Mouse (Mus musculus) R1 (cell line): ENCODE measurements around the gene Gm10277.

Source experiments
- DNase-seq: peaks from one replicate; pipeline ENCODE4 v3.0.0-alpha.2; 2018; ENCODE audit warnings: low read depth, low spot score

Gm10277 gene

GRCm38 (mm10) chr11:77800491-77800868 lies 12.9 kb upstream of the Gm10277 start:
- DNase-seq, result no peak

- no peak for DNase-seq
Measured at GRCm38 (mm10) chr11:77795216-77795615, 7.7 kb upstream of the Gm10277 start.

GRCm38 (mm10) chr11:77793238-77793930 lies 5.8 kb upstream of the Gm10277 start:
- DNase-seq, result peak; percentile 95

- no peak for DNase-seq
Measured at GRCm38 (mm10) chr11:77792566-77792909, 5.0 kb upstream of the Gm10277 start.

- no peak for DNase-seq
Measured at GRCm38 (mm10) chr11:77791752-77792565, 4.4 kb upstream of the Gm10277 start.

- no peak for DNase-seq
Measured at GRCm38 (mm10) chr11:77791241-77791727, 3.7 kb upstream of the Gm10277 start.

GRCm38 (mm10) chr11:77790286-77790685 lies 2.7 kb upstream of the Gm10277 start:
- no peak for DNase-seq

GRCm38 (mm10) chr11:77789512-77789911 lies 2.0 kb upstream of the Gm10277 start:
- no peak for DNase-seq

- DNase-seq, result peak; percentile 96
Measured at GRCm38 (mm10) chr11:77785768-77786561, 1.6 kb downstream of the Gm10277 start.

- DNase-seq, result peak; percentile 97
Measured at GRCm38 (mm10) chr11:77785396-77785767, 2.2 kb downstream of the Gm10277 start.

- DNase-seq, result no peak
Measured at GRCm38 (mm10) chr11:77784894-77785293, 2.7 kb downstream of the Gm10277 start.

GRCm38 (mm10) chr11:77783747-77784646 lies 3.5 kb downstream of the Gm10277 start:
- DNase-seq, result peak; percentile 72

- DNase-seq, result no peak
Measured at GRCm38 (mm10) chr11:77783211-77783746, 4.3 kb downstream of the Gm10277 start.

- DNase-seq, result no peak
Measured at GRCm38 (mm10) chr11:77782104-77782815, 5.3 kb downstream of the Gm10277 start.

- no peak for DNase-seq
Measured at GRCm38 (mm10) chr11:77781088-77781487, 6.5 kb downstream of the Gm10277 start.

GRCm38 (mm10) chr11:77779240-77779639 lies 8.3 kb downstream of the Gm10277 start:
- DNase-seq, result no peak

- no peak for DNase-seq
Measured at GRCm38 (mm10) chr11:77777937-77778336, 9.6 kb downstream of the Gm10277 start.

GRCm38 (mm10) chr11:77777436-77777835 lies 10.1 kb downstream of the Gm10277 start:
- DNase-seq, result no peak

- DNase-seq, result peak; percentile 78
Measured at GRCm38 (mm10) chr11:77775701-77776400, 11.7 kb downstream of the Gm10277 start.
